Mouse (Mus musculus) lung, embryonic 16.5 days (tissue): ENCODE data around the gene Dcpp1. TPM values are rescaled to one million over a fixed set of nuclear protein-coding genes. Genes with fewer than 3 reads are reported as not detected.
"Not testable (repeated sequence)": the region's sequence is repeated elsewhere in the genome, so short reads cannot be mapped to it uniquely, and the experiment has no call there.

Experiments
- ATAC-seq: fragments of 200-750 bp; cut with Nextera tagmentation; 2 replicates; pipeline ENCODE4 v1.8.0; 2017; ENCODE audit warnings: low read depth, mild to moderate bottlenecking, moderate library complexity
- H3K27ac ChIP-seq: fragments of 300-500 bp; sonication (generic); 2 replicates; pipeline ENCODE4 v1.5.1; 2014; ENCODE audit warnings: mild to moderate bottlenecking, control low read depth, low read length
- H3K27me3 ChIP-seq: fragments of 300-500 bp; sonication (generic); 2 replicates; pipeline ENCODE4 v1.6.1; 2014; ENCODE audit warnings: low read depth, low read length, mixed read lengths; ENCODE audit not compliant: control insufficient read depth, insufficient read depth
- H3K36me3 ChIP-seq: fragments of 300-500 bp; sonication (generic); 2 replicates; pipeline ENCODE4 v1.6.1; 2014; ENCODE audit warnings: low read length; ENCODE audit not compliant: control insufficient read depth, insufficient read depth
- H3K4me1 ChIP-seq: fragments of 300-500 bp; sonication (generic); replicated peaks from 2 replicates; pipeline ENCODE4 v1.6.1; 2014; ENCODE audit warnings: low read length, mixed read lengths; ENCODE audit not compliant: control insufficient read depth, insufficient read depth
- H3K4me2 ChIP-seq: fragments of 300-500 bp; sonication (generic); 2 replicates; pipeline ENCODE4 v1.6.1; 2014; ENCODE audit warnings: low read depth, low read length, control low read depth
- H3K4me3 ChIP-seq: fragments of 300-500 bp; sonication (generic); 2 replicates; pipeline ENCODE4 v1.5.1; 2014; ENCODE audit warnings: mild to moderate bottlenecking, low read length, control low read depth
- H3K9ac ChIP-seq: fragments of 300-500 bp; sonication (generic); 2 replicates; pipeline ENCODE4 v1.6.1; 2014; ENCODE audit warnings: low read length, control low read depth
- H3K9me3 ChIP-seq: fragments of 300-500 bp; sonication (generic); 2 replicates; pipeline ENCODE4 v1.6.1; 2016; ENCODE audit warnings: low read length; ENCODE audit not compliant: control insufficient read depth
- WGBS: fragments of 180-500 bp; shearing (Covaris S2); extraction: QIAGEN DNeasy Blood & Tissue Kit; methylation state at CpG from one replicate; pipeline ENCODE4 v1.1.7; 2014; 5-methylcytosine and 5-hydroxymethylcytosine counted together
- polyA plus RNA-seq: library from polyadenylated mRNA; unstranded; fragments of >200 nt; fragmentation: Nextera tagmentation; extraction: Ambion mirVana; gene quantifications from 2 replicates; pipeline ENCODE4 v1.2.1, GENCODE M21; 2015

Dcpp1 gene
- not detected in 2 replicates for polyA plus RNA-seq

GRCm38 (mm10) chr17:23880576-23880975 lies at the start of gene Dcpp1, which contains the start of gene Dcpp2:
Dcpp1 (plus strand) TSS chr17:23880876.
Dcpp2 (plus strand) TSS chr17:23880880.
- H3K27ac ChIP-seq, H3K27me3 ChIP-seq, H3K4me2 ChIP-seq, H3K4me1 ChIP-seq, ATAC-seq, H3K4me3 ChIP-seq, H3K9me3 ChIP-seq, H3K9ac ChIP-seq, H3K36me3 ChIP-seq: not testable (repeated sequence)
- 32% methylated on average over 4 of the region's 4 CpGs for WGBS

- peaks cover 10% of the 10 kb centered on the region for H3K27me3 ChIP-seq
Measured at GRCm38 (mm10) chr17:23831201-23831600, 49.5 kb upstream of the Dcpp1 start.

DNA sequence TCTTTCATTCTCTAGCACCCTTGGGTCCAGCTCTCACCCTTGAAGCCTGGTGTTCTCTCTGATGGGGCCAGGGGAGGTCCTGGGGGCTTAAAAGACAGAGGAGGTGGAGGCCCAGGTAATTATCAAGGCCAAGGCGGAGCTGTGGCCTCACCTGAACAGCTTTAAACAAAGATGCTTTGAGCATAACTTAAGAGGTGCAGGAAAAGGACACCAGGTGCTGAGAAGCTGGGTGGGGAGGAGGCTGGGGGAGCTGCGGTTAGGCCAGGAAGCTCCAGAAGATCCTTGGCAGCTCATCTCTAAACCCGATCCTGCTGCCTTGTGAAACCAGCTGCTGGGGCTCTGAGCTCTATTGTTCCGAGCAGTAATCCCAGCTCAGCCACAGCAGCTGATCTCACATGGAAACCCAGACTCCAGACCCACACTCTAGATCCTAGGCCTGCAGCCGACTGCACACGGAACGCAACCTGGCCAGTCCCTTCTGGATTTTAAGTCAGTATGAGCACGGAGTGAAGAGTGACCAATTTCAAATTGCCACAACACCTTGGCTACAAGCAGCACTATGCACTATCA lies 44.6 kb upstream of the Dcpp1 start, which contains the start of gene Prss33:
Prss33 (minus strand) TSS at position 51 of the 570 bp plus-strand sequence.
- Histone ChIP-seq H3K27ac (no peak within 1 kb of the TSS), H3K4me2 (no peak within 1 kb of the TSS), H3K27me3 (peaks cover 8% of the 10 kb centered on the region; the same call in 1 of the 2 replicates), H3K9me3 (no peaks in the 10 kb centered on the region), H3K9ac (no peak within 1 kb of the TSS), H3K36me3 (no peaks in the 10 kb centered on the region), H3K4me1 (no peaks in the 10 kb centered on the region), H3K4me3 (no peak within 1 kb of the TSS)
- no peak for ATAC-seq
- 66% methylated on average over 8 of the region's 8 CpGs for WGBS

More at GRCm38 (mm10) chr17:23831201-23831600, 49.5 kb upstream of the Dcpp1 start:
- H3K9me3 ChIP-seq: 0 out of 2 replicates have a peak, but pooled peaks cover 4% of the 10 kb centered on the region
- no peak overlapping the region for H3K27ac ChIP-seq
- H3K9ac ChIP-seq: no peak overlapping the region
- no peak overlapping the region for H3K4me3 ChIP-seq
- WGBS: 95% methylated on average over 1 of the region's 1 CpGs
- peaks cover 9% of the 10 kb centered on the region for H3K36me3 ChIP-seq
- no peak overlapping the region for H3K4me2 ChIP-seq
- no peak for ATAC-seq
- H3K4me1 ChIP-seq: peaks cover 12% of the 10 kb centered on the region

- H3K4me1 ChIP-seq: no peaks in the 10 kb centered on the region
- H3K4me2 ChIP-seq: no peak overlapping the region
- no peak overlapping the region for H3K9ac ChIP-seq
- 27% methylated on average over 4 of the region's 4 CpGs for WGBS
- H3K9me3 ChIP-seq: no peaks in the 10 kb centered on the region
- H3K36me3 ChIP-seq: no peaks in the 10 kb centered on the region
- H3K4me3 ChIP-seq: no peak overlapping the region
- H3K27me3 ChIP-seq: no peaks in the 10 kb centered on the region
- H3K27ac ChIP-seq: no peak overlapping the region
- ATAC-seq: 0 out of 2 replicates have a peak, but pooled peaks have one; percentile 19
Measured at GRCm38 (mm10) chr17:23841145-23841544, 39.5 kb upstream of the Dcpp1 start.

GRCm38 (mm10) chr17:23843141-23843811 lies 37.4 kb upstream of the Dcpp1 start:
- ATAC-seq: peak; percentile 36; the same call in 1 of the 2 replicates
- H3K9me3 ChIP-seq: no peaks in the 10 kb centered on the region
- H3K4me2 ChIP-seq: peak overlapping the region; percentile 35; the same call in 1 of the 2 replicates
- no peak overlapping the region for H3K9ac ChIP-seq
- no peak overlapping the region for H3K4me3 ChIP-seq
- H3K36me3 ChIP-seq: no peaks in the 10 kb centered on the region
- no peaks in the 10 kb centered on the region for H3K27me3 ChIP-seq
- WGBS: 44% methylated on average over 23 of the region's 23 CpGs
- H3K4me1 ChIP-seq: no peaks in the 10 kb centered on the region
- H3K27ac ChIP-seq: no peak overlapping the region

DNA sequence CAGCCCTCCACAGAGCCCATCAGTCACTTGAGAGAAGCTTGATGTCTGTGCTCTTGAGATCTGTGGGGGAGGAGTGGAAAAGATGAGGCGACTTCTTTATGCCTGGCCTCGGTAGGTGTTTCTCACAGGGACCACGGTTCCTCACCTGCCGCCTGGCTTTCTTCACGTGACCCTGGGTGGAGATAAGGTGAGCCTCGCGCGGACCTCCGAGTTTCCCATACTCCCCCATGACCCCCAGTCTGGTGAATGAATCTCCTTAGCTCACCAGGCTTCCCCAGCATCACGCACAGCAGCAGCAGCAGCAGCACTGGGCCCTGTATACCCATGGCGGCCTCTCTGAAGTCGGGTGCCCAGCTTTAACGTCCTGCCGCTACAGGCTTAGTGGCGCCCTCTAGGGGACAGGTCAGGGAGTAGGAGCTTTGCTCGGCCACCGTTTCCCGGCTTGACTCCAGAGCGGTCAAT lies 36.8 kb upstream of the Dcpp1 start, which contains the start of the genes Prss32 and Prss41:
Prss32 (plus strand) TSS at position 44 of the 462 bp plus-strand sequence.
Prss41 (minus strand) TSS at position 361 of the 462 bp plus-strand sequence.
- Histone ChIP-seq H3K4me1 (no peaks in the 10 kb centered on the region), H3K27me3 (no peaks in the 10 kb centered on the region), H3K27ac (no peak within 1 kb of the TSS), H3K9me3 (no peaks in the 10 kb centered on the region), H3K36me3 (no peaks in the 10 kb centered on the region), H3K9ac (no peak within 1 kb of the TSS), H3K4me2 (peak within 1 kb of the TSS; percentile 35), H3K4me3 (no peak within 1 kb of the TSS)
- WGBS: 12% methylated on average over 19 of the region's 19 CpGs
- ATAC-seq: peak; percentile 49; the same call in 1 of the 2 replicates

DNA sequence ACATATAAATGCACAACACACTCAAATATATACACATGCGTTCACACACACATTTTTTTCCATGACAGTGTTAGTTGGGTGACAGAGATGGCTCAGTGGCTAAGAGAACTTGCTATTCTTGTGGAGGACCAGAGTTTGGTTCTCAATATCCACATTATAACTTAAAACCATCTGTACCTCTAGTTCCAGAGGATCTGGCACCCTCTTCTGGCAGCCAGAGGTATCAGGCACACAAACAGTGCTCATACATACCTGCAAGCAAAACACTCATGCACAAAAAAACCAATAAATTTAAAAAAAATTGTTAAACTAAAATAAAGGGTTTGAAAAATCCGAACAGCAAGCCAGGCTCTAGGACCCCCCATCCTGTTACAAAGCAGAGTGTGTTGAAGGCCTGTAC lies 30.6 kb upstream of the Dcpp1 start:
- no peaks in the 10 kb centered on the region for H3K27me3 ChIP-seq
- no peak overlapping the region for H3K27ac ChIP-seq
- H3K4me3 ChIP-seq: no peak overlapping the region
- no peak overlapping the region for H3K4me2 ChIP-seq
- ATAC-seq: no peak
- H3K9me3 ChIP-seq: no peaks in the 10 kb centered on the region
- 58% methylated on average over 2 of the region's 2 CpGs for WGBS
- no peaks in the 10 kb centered on the region for H3K4me1 ChIP-seq
- H3K9ac ChIP-seq: no peak overlapping the region
- H3K36me3 ChIP-seq: no peaks in the 10 kb centered on the region

DNA sequence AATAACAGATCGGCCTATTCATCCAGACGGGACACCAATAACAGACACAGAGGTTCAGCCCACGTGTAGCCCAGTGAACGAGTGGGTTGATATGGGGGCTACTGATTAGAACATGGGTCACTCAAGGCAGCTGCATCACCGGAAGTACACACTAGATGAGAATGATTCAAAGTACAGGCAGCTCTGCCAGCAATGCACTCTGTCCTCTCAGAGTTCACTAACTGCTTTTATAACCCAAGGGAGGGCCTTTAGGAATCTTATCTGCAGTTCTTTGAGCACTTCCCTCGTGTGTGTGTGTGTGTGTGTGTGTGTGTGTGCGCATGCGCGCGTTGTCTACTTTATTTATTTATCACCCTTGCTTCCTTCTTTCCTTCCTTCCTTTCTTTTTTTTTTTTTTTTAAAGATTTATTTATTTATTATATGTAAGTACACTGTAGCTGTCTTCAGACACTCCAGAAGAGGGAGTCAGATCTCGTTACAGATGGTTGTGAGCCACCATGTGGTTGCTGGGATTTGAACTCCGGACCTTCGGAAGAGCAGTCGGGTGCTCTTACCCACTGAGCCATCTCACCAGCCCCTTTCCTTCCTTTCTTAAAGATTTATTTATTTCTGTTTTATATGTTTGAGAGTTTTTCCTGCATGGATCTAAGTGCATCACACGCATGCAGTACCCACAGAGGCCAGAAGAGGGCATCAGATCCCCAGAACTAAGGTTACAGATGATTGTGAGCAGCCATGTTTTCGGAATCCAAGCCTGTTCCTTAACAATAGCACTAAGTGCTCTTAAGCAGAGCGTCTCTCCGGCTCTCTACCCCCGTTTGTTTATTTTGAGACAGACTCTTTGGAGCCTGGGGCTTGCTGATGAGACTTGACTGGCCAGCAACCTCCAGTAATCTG lies 29.6 kb upstream of the Dcpp1 start:
- 48% methylated on average over 18 of the region's 19 CpGs for WGBS
- peak; percentile 53; the same call in 1 of the 2 replicates for ATAC-seq
- no peak overlapping the region for H3K9ac ChIP-seq

More for the DNA sequence above, 29.6 kb upstream of the Dcpp1 start:
- Histone ChIP-seq H3K4me1 (no peaks in the 10 kb centered on the region), H3K9me3 (no peaks in the 10 kb centered on the region), H3K27ac (no peak overlapping the region), H3K4me2 (no peak overlapping the region), H3K27me3 (no peaks in the 10 kb centered on the region), H3K36me3 (no peaks in the 10 kb centered on the region), H3K4me3 (no peak overlapping the region)
